Mouse (Mus musculus) forebrain, embryonic 14.5 days (tissue): Measurements from ENCODE around the gene Gpr146. TPM values are rescaled to one million over a fixed set of nuclear protein-coding genes. Genes with fewer than 3 reads are reported as not detected.
A peak's percentile ranks its signal among the peaks of the same experiment; 100 is the strongest.
"Not testable (repeated sequence)": the region's sequence is repeated elsewhere in the genome, so short reads cannot be mapped to it uniquely, and the experiment has no call there.

Experiments used
- ATAC-seq: fragments of 200-750 bp; cut with Nextera tagmentation; 2 replicates; pipeline ENCODE4 v1.8.0; 2017; ENCODE audit warnings: mild to moderate bottlenecking, moderate library complexity
- DNase-seq: peaks from one replicate; pipeline ENCODE4 v3.0.0-alpha.2; 2015; ENCODE audit warnings: low spot score
- H3K27ac ChIP-seq: fragments of 300-500 bp; sonication (generic); 2 replicates; pipeline ENCODE4 v1.5.1; 2014; ENCODE audit warnings: low read depth, mild to moderate bottlenecking, control low read depth, low read length, moderate library complexity
- H3K27me3 ChIP-seq: fragments of 300-500 bp; sonication (generic); replicated peaks from 2 replicates; pipeline ENCODE4 v1.6.1; 2014; ENCODE audit warnings: low read length, control low read depth, mixed read lengths; ENCODE audit not compliant: control insufficient read depth, insufficient read depth
- H3K36me3 ChIP-seq: fragments of 300-500 bp; sonication (generic); 2 replicates; pipeline ENCODE4 v1.6.1; 2014; ENCODE audit warnings: low read length, control low read depth; ENCODE audit not compliant: control insufficient read depth, insufficient read depth
- H3K4me1 ChIP-seq: fragments of 300-500 bp; sonication (generic); 2 replicates; pipeline ENCODE4 v1.6.1; 2014; ENCODE audit warnings: antibody characterized with exemption, low read length, control low read depth; ENCODE audit not compliant: control insufficient read depth, insufficient read depth
- H3K4me2 ChIP-seq: fragments of 300-500 bp; sonication (generic); 2 replicates; pipeline ENCODE4 v1.6.1; 2014; ENCODE audit warnings: mild to moderate bottlenecking, control low read depth, low read length
- H3K4me3 ChIP-seq: fragments of 300-500 bp; sonication (generic); 2 replicates; pipeline ENCODE4 v1.5.1; 2014; ENCODE audit warnings: low read depth, low read length, control low read depth
- H3K9ac ChIP-seq: fragments of 300-500 bp; sonication (generic); 2 replicates; pipeline ENCODE4 v1.6.1; 2014; ENCODE audit warnings: mild to moderate bottlenecking, low read length, control low read depth, moderate library complexity
- H3K9me3 ChIP-seq: fragments of 300-500 bp; sonication (generic); replicated peaks from 2 replicates; pipeline ENCODE4 v1.6.1; 2016; ENCODE audit warnings: low read length, control low read depth, mixed read lengths; ENCODE audit not compliant: control insufficient read depth
- WGBS: fragments of 180-500 bp; shearing (Covaris S2); extraction: QIAGEN DNeasy Blood & Tissue Kit; methylation state at CpG from one replicate; pipeline ENCODE4 v1.1.7; 2014; 5-methylcytosine and 5-hydroxymethylcytosine counted together
- polyA plus RNA-seq: library from polyadenylated mRNA; unstranded; fragments of >200 nt; fragmentation: Nextera tagmentation; extraction: Ambion mirVana; gene quantifications from 2 replicates; pipeline ENCODE4 v1.2.1, GENCODE M21; 2014

Gene Gpr146
- polyA plus RNA-seq, 1 experiment from 2014 or later: 0.93 TPM

DNA sequence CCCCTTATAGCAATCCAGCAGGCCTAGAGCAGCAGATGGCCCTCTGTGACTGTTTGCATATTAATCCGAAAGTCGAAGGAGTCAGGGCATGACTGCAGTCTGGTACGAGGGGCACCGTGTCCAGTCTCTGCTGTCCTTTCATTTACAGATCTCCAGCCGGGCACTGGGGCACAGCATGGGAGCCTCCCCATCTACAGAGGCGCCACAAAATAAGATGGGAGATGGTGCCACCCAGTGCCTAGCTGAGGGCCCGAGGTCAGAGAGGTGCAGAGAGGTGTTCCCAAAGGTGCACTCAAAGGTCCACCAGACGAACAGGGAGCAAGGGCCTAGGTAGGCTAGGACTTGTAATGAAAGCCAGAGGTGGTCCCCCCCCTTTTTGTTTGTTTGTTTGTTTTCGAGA, 5.7 kb downstream of the Gpr146 start:
- peaks cover 7% of the 10 kb centered on the region for H3K4me1 ChIP-seq
- no peak overlapping the region for H3K4me3 ChIP-seq
- DNase-seq: no peak
- no peak overlapping the region for H3K4me2 ChIP-seq
- ATAC-seq: no peak
- H3K9ac ChIP-seq: no peak overlapping the region
- no peaks in the 10 kb centered on the region for H3K27me3 ChIP-seq
- H3K9me3 ChIP-seq: no peaks in the 10 kb centered on the region
- H3K36me3 ChIP-seq: no peaks in the 10 kb centered on the region
- WGBS: 83% methylated on average over 9 of the region's 9 CpGs
- H3K27ac ChIP-seq: no peak overlapping the region

DNA sequence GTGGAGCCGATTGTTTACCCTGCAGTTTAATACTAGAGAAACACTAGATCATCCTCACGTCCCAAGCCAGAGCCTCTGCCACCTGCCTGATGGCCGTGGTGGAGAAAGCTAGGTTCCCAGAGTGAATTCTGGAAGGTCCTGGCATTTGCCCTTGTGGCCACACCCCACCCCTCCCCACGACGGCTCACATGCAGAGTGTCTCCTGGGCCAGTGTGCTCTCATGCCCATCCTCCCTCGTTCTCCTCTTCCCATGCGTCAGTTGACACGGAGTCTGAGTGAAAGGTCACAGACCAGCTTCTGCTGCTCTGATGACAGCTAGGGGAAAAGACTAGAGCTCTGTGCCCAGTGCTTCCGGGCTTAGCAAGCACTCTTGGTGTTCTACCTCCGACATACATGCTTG, 7.0 kb downstream of the Gpr146 start:
- no peaks in the 10 kb centered on the region for H3K9me3 ChIP-seq
- DNase-seq (no peak), ATAC-seq (no peak)
- H3K4me2 ChIP-seq: no peak overlapping the region
- WGBS: 88% methylated on average over 10 of the region's 10 CpGs
- H3K4me1 ChIP-seq: peaks cover 7% of the 10 kb centered on the region
- H3K27me3 ChIP-seq: no peaks in the 10 kb centered on the region
- no peak overlapping the region for H3K9ac ChIP-seq
- no peak overlapping the region for H3K27ac ChIP-seq
- H3K4me3 ChIP-seq: no peak overlapping the region
- H3K36me3 ChIP-seq: no peaks in the 10 kb centered on the region

DNA sequence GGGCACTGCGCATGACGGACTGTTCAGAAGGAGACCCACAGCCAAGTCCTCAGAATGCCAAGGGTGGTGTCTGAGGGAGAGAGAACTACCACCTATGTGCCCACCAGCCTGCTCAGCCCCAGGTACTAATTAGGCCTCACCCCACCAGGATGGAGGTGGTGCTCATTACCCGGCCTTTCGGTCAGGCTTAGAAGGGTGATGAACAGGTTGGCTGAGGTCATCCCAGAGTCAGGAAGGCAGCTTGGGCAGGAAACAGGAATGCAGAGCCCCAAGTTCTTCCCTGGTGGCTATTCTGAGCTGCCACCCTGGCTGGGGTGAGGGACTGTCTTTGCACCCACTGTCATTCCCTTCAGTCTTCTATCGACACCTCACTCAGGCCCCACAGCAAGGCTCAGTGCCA, 8.6 kb downstream of the Gpr146 start:
- no peaks in the 10 kb centered on the region for H3K9me3 ChIP-seq
- 94% methylated on average over 5 of the region's 5 CpGs for WGBS
- ATAC-seq (no peak), DNase-seq (no peak)
- no peak overlapping the region for H3K9ac ChIP-seq
- no peak overlapping the region for H3K4me2 ChIP-seq
- H3K27me3 ChIP-seq: no peaks in the 10 kb centered on the region
- no peak overlapping the region for H3K27ac ChIP-seq
- H3K4me1 ChIP-seq: peaks cover under 1% of the 10 kb centered on the region; the same call in 1 of the 2 replicates
- no peaks in the 10 kb centered on the region for H3K36me3 ChIP-seq
- H3K4me3 ChIP-seq: no peak overlapping the region

DNA sequence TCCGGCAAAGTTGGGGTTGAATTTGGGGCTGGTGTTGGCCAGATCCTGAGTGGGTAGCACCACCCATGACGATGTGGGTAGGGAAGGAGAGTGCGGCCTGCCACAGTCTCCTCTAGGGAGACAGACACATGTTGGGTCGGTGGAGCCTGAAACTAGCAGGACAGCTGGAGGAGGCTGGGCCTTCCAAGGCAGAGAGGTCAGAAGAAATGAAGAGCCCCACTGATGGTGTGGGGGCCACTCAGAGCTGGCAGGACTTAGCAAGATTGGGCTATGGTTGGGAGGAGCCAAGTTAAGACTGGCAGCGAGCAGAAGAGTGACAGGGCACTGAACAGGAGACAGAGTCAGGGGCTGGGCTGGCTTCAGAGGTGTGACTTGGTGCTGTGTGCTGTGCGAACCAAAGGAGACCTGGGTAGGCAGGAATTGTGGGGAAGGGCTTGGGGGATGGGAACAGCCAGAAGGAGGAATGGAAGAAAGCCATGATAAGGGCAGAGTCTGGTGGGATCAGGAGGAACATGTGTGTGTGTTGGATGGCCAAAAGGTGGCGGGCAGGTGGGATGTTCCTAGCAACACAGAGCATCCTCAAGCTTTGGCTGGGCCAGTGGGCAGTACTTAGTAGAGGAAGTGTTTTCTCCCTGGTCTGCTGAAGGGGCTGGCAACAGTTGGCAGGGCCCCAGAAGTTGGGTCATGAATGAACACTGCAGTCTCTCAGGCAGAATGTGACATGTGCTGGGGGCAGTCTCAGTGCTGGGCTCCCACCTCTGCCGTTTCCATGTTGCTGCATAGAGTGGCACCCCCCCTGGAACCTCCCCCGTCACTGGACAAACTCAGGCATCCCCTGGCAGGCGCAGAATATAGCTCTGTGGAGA, 10.1 kb downstream of the Gpr146 start:
- no peak overlapping the region for H3K27ac ChIP-seq
- DNase-seq (no peak), ATAC-seq (peak; percentile 15; the same call in 1 of the 2 replicates)
- no peak overlapping the region for H3K4me2 ChIP-seq
- H3K4me1 ChIP-seq: no peaks in the 10 kb centered on the region
- H3K27me3 ChIP-seq: no peaks in the 10 kb centered on the region
- WGBS: 85% methylated on average over 10 of the region's 10 CpGs
- H3K9ac ChIP-seq: no peak overlapping the region
- H3K4me3 ChIP-seq: no peak overlapping the region
- no peaks in the 10 kb centered on the region for H3K36me3 ChIP-seq
- H3K9me3 ChIP-seq: no peaks in the 10 kb centered on the region

DNA sequence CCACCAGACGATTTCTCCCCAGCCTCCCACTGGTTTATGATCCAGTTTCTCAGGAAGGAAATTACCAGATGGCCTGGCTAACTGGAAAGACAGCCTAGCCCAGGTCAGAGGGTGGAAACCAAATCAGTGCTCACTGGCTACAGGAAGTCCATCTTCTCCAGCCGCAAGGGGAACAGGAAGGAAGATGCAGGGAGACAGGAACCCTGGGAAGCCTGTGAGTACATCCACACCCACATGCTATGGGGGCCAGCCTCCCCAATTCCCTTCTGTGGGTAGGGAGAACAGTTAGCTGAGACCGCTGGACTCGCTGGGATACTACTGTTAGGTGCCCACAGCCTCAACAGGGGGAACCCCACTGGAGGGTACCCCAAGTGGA, 10.7 kb downstream of the Gpr146 start:
- Histone ChIP-seq H3K36me3 (no peaks in the 10 kb centered on the region), H3K27me3 (no peaks in the 10 kb centered on the region), H3K9ac (no peak overlapping the region), H3K27ac (no peak overlapping the region), H3K4me2 (no peak overlapping the region), H3K4me1 (no peaks in the 10 kb centered on the region), H3K9me3 (no peaks in the 10 kb centered on the region), H3K4me3 (no peak overlapping the region)
- ATAC-seq: no peak
- DNase-seq: no peak
- 86% methylated on average over 4 of the region's 4 CpGs for WGBS

DNA sequence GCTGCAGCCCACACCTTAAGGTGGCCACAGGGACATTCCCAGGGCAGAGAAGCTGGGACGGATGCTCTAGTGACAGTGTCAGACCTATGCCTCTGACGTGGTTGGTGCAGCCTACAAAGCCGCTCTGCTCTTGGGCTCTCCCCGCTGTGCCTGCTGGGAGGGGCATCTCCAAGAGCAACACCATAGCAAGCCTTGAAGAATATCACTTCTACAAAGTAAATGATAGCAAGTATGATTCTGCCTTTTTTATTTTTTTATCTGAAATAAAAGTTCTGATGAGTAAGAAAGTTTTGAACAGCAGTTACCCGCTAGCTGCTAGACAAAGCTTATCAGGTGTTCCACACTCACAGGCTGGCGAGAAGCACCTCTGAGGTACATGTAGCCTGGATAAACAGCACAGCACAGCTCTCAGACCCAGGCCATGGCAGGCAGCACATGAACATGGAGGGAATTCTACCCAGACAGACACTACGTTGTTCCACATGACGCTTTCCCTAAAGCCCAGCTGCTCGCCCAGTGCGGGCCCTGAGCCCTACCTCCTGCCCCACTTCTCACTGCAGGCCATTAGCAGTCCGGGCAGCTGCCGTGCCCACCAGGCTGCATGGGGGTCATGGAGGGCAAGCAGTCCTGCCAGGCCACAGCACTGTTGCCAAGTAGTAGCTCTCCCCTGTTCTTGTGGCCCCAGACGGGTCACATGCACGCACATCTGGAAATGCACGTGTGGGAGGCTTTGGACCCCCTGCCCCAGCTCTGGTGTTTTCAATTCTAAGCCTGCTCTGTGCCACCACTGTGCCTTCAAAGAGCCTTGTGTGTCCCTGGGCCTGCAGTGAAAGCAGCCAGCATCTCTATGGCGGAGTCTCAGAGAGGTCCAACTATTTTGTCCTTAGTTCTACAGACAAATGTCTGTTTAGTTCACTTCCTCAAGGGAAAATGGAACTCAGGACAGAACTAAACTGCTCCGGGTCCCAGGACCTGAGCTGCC, 11.5 kb downstream of the Gpr146 start:
- Histone ChIP-seq H3K9me3 (no peaks in the 10 kb centered on the region), H3K4me1 (no peaks in the 10 kb centered on the region), H3K9ac (no peak overlapping the region), H3K4me3 (no peak overlapping the region), H3K27me3 (no peaks in the 10 kb centered on the region), H3K4me2 (no peak overlapping the region), H3K27ac (peak overlapping the region; percentile 5; the same call in 1 of the 2 replicates), H3K36me3 (no peaks in the 10 kb centered on the region)
- DNase-seq (no peak), ATAC-seq (no peak)
- WGBS: 83% methylated on average over 17 of the region's 17 CpGs

DNA sequence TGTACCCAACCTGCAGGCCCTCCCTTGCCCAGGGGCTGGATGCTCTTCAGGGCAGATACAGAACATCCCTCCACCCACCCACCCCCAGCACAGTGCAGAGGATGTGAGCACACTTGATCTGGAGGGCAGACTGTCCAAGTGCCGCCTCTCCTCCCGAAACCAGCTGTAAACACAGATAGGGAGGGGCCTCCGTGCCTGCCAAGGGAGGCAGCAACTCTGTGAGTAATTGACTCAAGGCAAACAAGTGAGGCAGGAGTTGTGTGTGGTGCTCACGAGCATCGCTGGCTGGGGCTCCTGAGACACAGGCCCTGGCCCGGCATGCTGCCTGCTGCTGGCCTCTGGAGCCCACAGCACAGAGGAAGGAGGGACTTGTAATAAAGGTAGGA, 12.2 kb downstream of the Gpr146 start:
- no peaks in the 10 kb centered on the region for H3K4me1 ChIP-seq
- DNase-seq: no peak
- H3K4me2 ChIP-seq: no peak overlapping the region
- no peaks in the 10 kb centered on the region for H3K36me3 ChIP-seq
- ATAC-seq: no peak
- no peak overlapping the region for H3K27ac ChIP-seq
- 61% methylated on average over 6 of the region's 6 CpGs for WGBS
- H3K27me3 ChIP-seq: no peaks in the 10 kb centered on the region
- no peak overlapping the region for H3K4me3 ChIP-seq
- no peak overlapping the region for H3K9ac ChIP-seq
- H3K9me3 ChIP-seq: no peaks in the 10 kb centered on the region

DNA sequence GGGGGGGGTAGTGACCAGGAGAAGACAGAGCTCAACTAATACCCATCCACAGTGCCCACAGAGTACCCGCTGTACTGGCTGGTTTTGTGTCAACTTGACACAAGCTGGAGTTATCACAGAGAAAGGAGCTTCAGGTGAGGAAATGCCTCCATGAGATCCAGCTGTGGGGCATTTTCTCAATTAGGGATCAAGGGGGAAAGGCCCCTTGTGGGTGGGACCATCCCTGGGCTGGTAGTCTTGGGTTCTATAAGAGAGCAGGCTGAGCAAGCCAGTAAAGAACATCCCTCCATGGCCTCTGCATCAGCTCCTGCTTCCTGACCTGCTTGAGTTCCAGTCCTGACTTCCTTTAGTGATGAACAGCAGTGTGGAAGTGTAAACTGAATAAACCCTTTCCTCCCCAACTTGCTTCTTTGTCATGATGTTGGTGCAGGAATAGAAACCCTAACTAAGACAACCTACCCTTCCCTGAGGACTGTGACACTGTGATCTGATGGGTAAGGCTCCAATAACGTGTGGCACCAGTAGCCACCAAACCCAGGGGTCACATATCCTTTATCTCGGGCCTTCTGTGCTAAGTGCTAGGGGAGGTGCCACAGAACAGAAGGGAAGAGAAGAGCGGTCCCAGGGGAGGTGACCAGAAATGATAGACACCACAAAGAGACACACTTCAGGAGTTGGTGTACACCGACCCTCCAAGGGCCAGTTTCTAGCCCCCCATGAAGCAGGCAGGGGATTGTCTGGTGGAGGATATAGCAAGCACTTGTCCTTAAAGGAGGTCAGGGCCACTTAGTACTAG, 13.0 kb downstream of the Gpr146 start:
- not testable (repeated sequence) for H3K27me3 ChIP-seq, H3K27ac ChIP-seq, H3K4me2 ChIP-seq, H3K9ac ChIP-seq, H3K4me1 ChIP-seq, H3K9me3 ChIP-seq, H3K36me3 ChIP-seq, DNase-seq, H3K4me3 ChIP-seq, ATAC-seq
- 79% methylated on average over 5 of the region's 5 CpGs for WGBS
